Mouse (Mus musculus): ENCODE data around the gene Fam71e2.
"Not testable (repeated sequence)": the region's sequence is repeated elsewhere in the genome, so short reads cannot be mapped to it uniquely, and the experiment has no call there.

Gene Fam71e2

DNA sequence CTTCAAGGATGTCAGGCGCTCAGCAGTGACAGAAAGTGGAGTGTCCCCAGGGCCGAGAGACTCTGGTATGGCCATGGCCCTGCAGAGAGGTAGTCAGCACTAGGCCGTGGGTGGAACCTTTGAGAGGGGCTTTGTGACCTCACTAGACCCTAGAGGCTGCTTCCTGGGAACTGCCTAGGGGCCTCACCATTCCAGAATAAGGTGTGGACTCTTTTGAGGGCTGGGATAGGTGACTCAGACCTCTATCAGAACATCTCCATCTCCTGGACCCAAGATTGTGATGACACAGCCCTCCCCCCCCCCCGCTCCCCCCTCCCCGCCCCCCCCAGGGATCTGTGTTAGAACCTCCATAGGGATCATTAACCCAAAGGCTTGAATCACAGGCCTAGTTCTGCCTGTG, at the start of gene Fam71e2:
Gene Fam71e2, minus strand, starts transcription at position 101 of the 400 bp plus-strand sequence.
- no peak for DNase-seq (ENCODE audit: low spot score)

GRCm38 (mm10) chr7:4816559-4816958, 45.5 kb upstream of the Fam71e2 start:
- no peak for DNase-seq (ENCODE audit: low spot score)

DNA sequence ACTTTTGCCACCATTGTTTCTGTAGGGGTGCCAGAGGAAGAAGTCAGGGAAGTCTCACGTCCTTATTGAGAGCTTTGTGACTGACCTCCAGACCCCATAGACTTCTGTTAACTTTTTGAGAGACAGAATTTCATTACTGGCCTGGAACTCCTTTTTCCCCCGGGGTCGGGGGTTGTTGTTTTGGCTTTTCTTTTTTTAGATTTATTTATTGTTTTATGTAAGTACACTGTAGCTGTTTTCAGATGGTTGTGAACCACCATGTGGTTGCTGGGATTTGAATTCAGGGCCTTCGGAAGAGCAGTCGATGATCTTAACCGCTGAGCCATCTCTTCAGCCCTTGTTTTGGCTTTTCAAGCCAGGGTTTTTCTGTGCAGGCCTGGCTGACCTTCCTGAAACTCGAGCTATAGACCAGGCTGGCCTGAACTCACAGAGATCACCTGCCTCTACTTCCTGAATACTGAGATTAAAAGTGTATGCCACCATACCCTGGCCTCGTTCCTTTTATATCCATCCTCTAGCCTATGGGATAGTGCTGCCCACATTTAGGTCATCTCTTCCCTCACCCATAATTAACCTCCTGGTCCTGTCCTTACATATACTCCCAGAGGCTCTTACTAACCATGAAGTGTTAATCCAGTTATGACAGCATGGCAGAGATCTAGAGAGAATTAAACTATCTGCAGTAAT, 42.1 kb upstream of the Fam71e2 start:
- DNase-seq (ENCODE audit: low spot score), result no peak

- peak; percentile 99 for DNase-seq (ENCODE audit: low spot score)
Measured at GRCm38 (mm10) chr7:4812303-4813104, 41.4 kb upstream of the Fam71e2 start, which contains the start of gene Ube2s. Ube2s (minus strand) TSS chr7:4812590.

GRCm38 (mm10) chr7:4811842-4812302, 40.8 kb upstream of the Fam71e2 start:
- peak; percentile 67 for DNase-seq (ENCODE audit: low spot score)

DNA sequence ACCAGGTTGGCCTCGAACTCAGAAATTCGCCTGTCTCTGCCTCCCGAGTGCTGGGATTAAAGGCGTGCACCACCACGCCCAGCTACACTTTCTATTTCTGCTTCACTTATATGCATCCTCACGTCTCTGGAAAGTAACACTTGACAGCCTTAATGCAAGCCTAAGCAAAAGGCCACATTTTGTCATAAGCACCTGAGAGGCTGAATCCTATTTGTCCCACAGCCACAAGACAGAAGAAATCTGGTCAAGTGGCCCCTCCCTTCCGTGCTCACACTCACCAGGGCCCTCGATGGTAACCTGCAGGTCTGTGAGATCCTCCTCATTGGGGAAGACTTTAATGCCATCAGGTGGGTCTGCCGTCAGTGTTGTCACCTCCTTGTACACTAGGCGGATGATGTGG, 40.0 kb upstream of the Fam71e2 start:
- not testable (repeated sequence) for DNase-seq (ENCODE audit: low spot score)

DNA sequence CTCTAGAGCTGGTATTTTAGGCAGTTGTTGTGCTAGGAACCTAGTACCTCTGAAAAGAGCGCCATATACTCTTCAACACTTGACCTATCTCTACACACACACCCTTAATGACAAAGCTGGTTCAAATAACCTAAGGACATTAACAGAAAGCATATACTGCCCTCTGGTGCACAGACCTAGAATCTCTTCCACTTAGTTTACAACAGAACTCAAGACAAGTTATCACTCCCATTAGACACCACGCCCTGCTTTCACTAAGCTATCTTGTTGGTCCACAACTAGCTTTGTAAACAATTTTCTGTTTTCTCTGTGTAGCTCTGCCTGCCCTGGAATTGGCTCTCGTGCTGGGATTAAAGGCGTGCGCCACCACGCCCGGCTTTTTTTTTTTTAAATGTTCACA, 35.6 kb upstream of the Fam71e2 start:
- no peak for DNase-seq (ENCODE audit: low spot score)

GRCm38 (mm10) chr7:4802247-4802646, 31.1 kb upstream of the Fam71e2 start:
- no peak for DNase-seq (ENCODE audit: low spot score)

- no peak for DNase-seq (ENCODE audit: low spot score)
Measured at GRCm38 (mm10) chr7:4795767-4796433, 24.8 kb upstream of the Fam71e2 start.

- no peak for DNase-seq (ENCODE audit: low spot score)
Measured at GRCm38 (mm10) chr7:4794631-4795168, 23.6 kb upstream of the Fam71e2 start.

DNA sequence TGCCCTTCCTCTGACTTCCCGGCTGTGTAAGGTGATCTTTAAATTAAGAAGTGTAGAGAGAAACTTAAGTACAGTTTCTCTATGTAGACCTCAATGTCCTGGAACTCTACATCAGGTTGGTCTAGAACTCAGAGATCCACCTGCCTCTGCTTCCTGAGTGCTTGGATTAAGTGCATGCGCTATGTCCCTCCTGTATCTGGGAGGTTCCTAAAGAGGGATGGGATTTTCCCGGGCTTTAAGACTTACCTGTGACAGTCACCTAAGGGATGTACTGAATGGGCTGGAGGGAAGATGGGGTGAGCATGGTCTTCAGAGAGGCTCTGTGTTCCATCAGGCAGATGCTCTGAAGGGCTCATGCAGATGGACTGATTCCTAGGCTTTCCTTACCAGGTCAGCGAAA, 22.6 kb upstream of the Fam71e2 start:
- no peak for DNase-seq (ENCODE audit: low spot score)

- DNase-seq (ENCODE audit: low spot score), result peak; percentile 37
Measured at GRCm38 (mm10) chr7:4793248-4793647, 22.1 kb upstream of the Fam71e2 start.

- DNase-seq (ENCODE audit: low spot score), result peak; percentile 95
Measured at GRCm38 (mm10) chr7:4792278-4793212, 21.4 kb upstream of the Fam71e2 start, which contains the start of gene Rpl28. Rpl28 (plus strand) TSS chr7:4792874.

- peak; percentile 38 for DNase-seq (ENCODE audit: low spot score)
Measured at GRCm38 (mm10) chr7:4789436-4789935, 18.4 kb upstream of the Fam71e2 start, which contains the start of gene Tmem238. Tmem238 (minus strand) TSS chr7:4789656.

DNA sequence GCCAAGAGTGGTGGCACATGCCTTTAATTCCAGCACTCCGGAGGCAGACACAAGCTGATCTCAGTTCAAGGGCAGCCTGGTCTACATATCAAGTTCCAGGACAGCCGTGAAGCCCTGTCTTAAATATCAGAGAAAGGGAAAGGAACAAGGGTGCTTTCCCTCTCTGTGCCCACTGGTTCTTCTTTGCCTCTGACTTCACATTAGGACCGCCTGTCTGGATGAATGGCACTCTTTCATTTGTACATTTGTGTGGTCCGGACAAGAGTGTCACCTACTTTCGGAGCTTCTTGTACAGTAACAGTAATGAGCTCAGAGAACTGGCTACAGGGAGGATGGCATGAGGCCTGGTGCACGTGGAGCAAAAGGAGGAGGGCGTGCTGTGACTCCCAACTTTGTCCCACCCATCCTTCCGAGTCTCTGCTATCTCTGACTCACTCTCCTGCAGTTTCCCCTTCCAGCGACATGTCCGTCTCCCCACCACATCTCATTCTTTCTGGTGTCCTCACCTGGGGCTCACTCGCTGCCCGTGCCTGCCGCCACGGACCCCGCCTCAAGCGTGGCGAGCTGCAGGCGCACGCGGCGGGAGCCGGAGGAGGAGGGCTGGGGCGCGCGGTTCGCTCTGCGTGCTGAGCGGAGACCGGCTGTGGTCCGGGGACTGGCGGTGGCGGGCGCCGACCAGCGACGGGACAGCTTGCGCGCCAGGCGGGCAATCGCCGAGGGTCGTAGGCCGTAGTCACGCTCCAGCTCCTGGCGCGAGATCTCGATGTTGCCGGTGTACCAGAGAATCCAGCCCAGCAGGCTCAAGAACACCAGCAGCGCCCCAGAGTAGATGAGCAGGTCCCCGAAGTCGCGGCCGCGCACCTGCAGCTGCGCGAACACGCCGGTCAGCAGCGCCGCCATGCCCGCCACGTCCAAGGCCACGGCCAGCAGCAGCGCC, 17.7 kb upstream of the Fam71e2 start:
- DNase-seq (ENCODE audit: low spot score), result peak; percentile 65

DNA sequence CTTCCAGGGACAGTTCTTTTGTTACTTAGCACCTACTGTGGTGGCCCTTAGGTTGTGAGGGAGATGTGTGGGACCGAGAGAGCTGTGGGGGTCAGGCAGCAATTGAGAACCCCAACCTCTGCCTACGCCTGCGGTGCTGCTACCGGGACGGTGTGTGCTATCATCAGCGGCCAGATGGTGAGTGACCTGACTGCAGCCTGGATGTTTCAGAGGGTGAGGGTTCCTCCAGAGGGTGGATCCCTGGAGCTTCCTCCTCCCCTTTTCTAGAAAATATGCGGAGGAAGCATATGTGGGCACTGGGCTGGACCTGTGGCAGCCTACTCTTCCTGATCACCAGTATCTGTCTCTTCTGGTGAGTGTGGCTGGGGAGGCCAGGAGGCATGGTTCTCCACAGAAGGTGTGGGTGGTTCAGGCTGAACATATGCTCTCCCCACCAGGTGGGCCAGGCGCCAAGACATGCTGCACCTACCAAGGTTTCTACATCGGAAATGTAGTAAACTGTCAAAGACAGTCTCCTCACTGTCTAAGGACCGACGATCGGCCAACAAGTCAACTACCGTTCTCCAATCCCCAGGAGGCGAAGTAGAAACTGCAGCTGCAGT, 12.7 kb upstream of the Fam71e2 start:
- DNase-seq (ENCODE audit: low spot score), result no peak

DNA sequence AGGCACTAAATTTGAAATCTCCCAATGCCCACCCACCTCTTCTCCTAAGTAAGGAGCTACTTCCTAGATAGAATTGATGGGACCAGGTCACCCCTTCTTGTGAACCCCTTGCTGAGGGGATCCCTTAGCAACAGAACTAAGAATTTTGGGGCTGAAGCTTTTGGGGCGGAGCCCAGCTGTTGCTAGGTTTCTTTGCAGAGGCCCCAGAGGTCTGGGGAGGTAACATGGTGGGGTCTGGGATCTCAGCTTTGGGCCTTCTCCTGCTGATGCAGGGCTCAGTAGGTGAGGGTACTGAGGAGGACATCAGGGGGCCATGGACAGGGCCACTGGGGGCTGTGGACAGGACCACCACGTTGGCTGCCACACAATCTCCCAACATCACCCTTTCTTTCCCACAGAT, 11.7 kb upstream of the Fam71e2 start, which contains the start of the genes Il11 and Tmem190:
Gene Il11, minus strand, starts transcription at position 101 of the 400 bp plus-strand sequence.
Gene Tmem190, plus strand, starts transcription at position 179 of the 400 bp plus-strand sequence.
- no peak for DNase-seq (ENCODE audit: low spot score)

DNA sequence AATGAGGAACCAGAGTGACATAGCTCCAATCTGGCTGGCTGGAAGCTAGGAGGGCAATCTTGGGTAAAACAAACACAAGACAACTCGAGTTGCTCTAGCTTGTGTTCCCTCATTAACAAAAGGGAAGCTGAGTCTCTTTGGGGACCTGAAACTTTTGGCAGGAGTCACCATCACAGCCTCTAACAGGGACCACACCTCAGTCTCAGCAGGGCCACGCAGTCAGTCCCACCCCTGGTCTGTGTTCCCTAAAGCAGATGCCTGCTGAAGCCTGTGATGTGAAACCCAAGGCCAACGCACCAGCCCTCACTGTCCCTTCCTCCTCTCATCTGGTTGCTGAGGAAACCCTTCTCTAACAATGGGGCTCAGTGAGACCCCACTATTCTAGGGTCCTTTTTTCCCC, 11.0 kb upstream of the Fam71e2 start:
- no peak for DNase-seq (ENCODE audit: low spot score)

GRCm38 (mm10) chr7:4779921-4780320, 8.8 kb upstream of the Fam71e2 start:
- DNase-seq (ENCODE audit: low spot score), result no peak
